22 mouse cellular contexts compared by ENCODE assay signal in the genomic region with DNA sequence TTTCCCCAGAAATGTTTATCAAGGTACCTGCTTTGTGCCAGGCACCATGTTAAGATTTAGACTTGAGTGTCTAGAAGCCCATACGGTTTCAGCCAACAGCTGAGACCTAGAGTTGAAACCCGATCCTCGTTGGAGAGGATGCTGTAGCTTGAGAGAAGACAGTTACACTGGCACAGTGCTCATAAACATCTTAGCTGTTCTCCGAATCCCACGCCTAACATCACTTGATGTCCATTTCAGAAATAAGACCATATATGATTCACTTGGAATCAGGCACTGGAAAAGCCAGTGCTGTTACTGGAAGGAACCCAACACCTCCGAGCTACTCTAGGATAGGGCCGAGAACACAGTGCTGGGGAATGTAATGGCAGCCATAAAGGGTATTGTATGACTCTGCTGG.
"Had no signal": no experiment of that assay in that cellular context is flagged by ENCODE, and none has a peak within 500 bp of the region (broad histone marks: within the 10 kb centered on the region; RNA-seq: fewer than 3 reads in every experiment).

No protein-coding gene starts in this region.

- H3K9me3 ChIP-seq: liver, embryonic 12.5 days; liver, embryonic 15.5 days; lung, embryonic 15.5 days; midbrain, embryonic 10.5 days; midbrain, embryonic 13.5 days; neural tube, embryonic 13.5 days; stomach, embryonic 15.5 days had no signal

- H3K27ac ChIP-seq: kidney, postnatal 0 days; layer of hippocampus, adult 2 months; liver, embryonic 12.5 days; liver, embryonic 15.5 days; lung, embryonic 15.5 days; midbrain, embryonic 10.5 days; midbrain, embryonic 13.5 days; neural tube, embryonic 13.5 days; stomach, embryonic 15.5 days had no signal

- ATAC-seq: liver, embryonic 12.5 days; midbrain, embryonic 13.5 days; midbrain, embryonic 16.5 days had no signal

- H3K27me3 ChIP-seq: liver, embryonic 12.5 days; liver, embryonic 15.5 days; lung, embryonic 15.5 days; megakaryocyte, embryonic 14.5 days; midbrain, embryonic 13.5 days; neural tube, embryonic 13.5 days; stomach, embryonic 15.5 days had no signal

- H3K4me1 ChIP-seq: liver, embryonic 12.5 days; liver, embryonic 15.5 days; lung, embryonic 15.5 days; megakaryocyte, embryonic 14.5 days; midbrain, embryonic 10.5 days; neural tube, embryonic 13.5 days had no signal

- H3K9ac ChIP-seq: liver, embryonic 12.5 days; liver, embryonic 15.5 days; lung, embryonic 15.5 days; midbrain, embryonic 13.5 days; neural tube, embryonic 13.5 days; stomach, embryonic 15.5 days had no signal

- H3K4me2 ChIP-seq: liver, embryonic 12.5 days; liver, embryonic 15.5 days; lung, embryonic 15.5 days; midbrain, embryonic 13.5 days; neural tube, embryonic 13.5 days; stomach, embryonic 15.5 days had no signal

- H3K4me3 ChIP-seq: layer of hippocampus, adult 2 months; liver, embryonic 12.5 days; liver, embryonic 15.5 days; lung, embryonic 15.5 days; megakaryocyte, embryonic 14.5 days; midbrain, embryonic 10.5 days; midbrain, embryonic 13.5 days; myocyte; neural tube, embryonic 13.5 days; stomach, embryonic 15.5 days had no signal

- DNase-seq: kidney, postnatal 25 days; liver; lung, adult 18-20 months; lung, postnatal 10 days; lung, postnatal 36 days; retina, postnatal 1 day; spleen, adult 18-20 months; thymus, adult 2 months; thymus, postnatal 14 days; thymus, postnatal 4 days had no signal

- H3K36me3 ChIP-seq: liver, embryonic 12.5 days; liver, embryonic 15.5 days; lung, embryonic 15.5 days; midbrain, embryonic 10.5 days; midbrain, embryonic 13.5 days; neural tube, embryonic 13.5 days; stomach, embryonic 15.5 days had no signal
